Mouse (Mus musculus): ENCODE measurements at regions not wholly inside any gene's neighbourhood (a gene's known extent, or its start where the extent isn't known, plus 50 kb on each side); places are given as distances from the start of the nearest gene placed in this dataset.

DNA sequence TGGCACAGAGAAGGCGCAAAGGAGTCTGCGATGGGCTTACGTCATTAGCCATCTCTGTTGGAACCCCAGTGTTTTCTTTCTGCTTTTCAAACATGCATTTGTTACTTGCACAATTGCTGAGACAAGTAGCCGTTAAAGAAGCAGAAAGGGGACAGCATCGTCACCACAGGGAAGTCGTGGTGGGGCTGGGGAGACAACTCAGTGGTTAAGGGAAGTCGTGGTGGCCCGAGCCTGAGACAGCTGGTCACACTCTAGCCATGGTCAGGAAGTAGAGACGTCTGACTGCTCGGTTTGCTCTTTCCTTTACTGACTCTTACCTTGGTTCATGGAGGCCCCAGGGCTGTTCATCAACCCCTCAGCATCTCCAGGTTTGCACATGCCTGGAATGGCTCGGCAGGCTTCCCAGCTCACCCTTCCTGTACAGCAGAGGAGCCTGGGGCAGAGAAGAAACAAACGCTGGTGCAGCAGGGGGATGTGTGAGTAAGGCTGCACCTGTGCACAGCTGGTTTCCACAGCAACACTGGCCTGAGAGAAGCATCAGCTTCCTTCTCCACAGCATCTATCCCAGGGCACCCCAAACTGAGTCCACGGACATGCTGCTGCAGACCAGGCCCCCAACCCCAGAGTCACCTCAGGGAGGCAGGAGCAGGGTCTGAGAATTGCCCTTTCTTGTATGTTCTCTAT lies 135.6 kb upstream of the Rreb1 start:
- TF ChIP-seq POLR2A (IDR thresholded peaks at IDR 0.05; ENCODE audit: control insufficient read depth, extremely low read depth, insufficient read depth, low read length, poor library complexity), result no peak
- TF ChIP-seq CTCF (IDR thresholded peaks at IDR 0.05; ENCODE audit: borderline replicate concordance, control insufficient read depth, extremely low read depth, insufficient read depth, low read length, poor library complexity), result no peak
